Mouse (Mus musculus) C2C12 (cell line): ENCODE results near the gene Slc5a2. TPM values are rescaled to one million over a fixed set of nuclear protein-coding genes. Genes with fewer than 3 reads are reported as not detected.
A peak's percentile ranks its signal among the peaks of the same experiment; 100 is the strongest.

Source experiments
- H3K27me3 ChIP-seq: one replicate; pipeline ENCODE4 v1.6.1; 2011; ENCODE audit not compliant: control insufficient read depth, insufficient read depth, insufficient read length
- H3K36me3 ChIP-seq: one replicate; pipeline ENCODE4 v1.6.1; 2011; ENCODE audit not compliant: control insufficient read depth, insufficient read depth
- H3K4me3 ChIP-seq: one replicate; pipeline ENCODE4 v1.5.1; 2011; ENCODE audit warnings: mild to moderate bottlenecking, control low read depth; ENCODE audit not compliant: poor library complexity, insufficient read depth, severe bottlenecking
- H3K79me2 ChIP-seq: one replicate; pipeline ENCODE4 v1.6.1; 2011; ENCODE audit not compliant: control insufficient read depth, insufficient read depth
- H3K79me3 ChIP-seq: one replicate; pipeline ENCODE4 v1.6.1; 2011; ENCODE audit warnings: low read depth, control low read depth
- H3ac ChIP-seq: one replicate; pipeline ENCODE3; 2011; ENCODE audit warnings: low read depth; ENCODE audit not compliant: control insufficient read depth, insufficient read length
- CEBPB ChIP-seq: IDR thresholded peaks from one replicate; pipeline ENCODE4 v1.6.1; 2011; ENCODE audit warnings: low read depth, mild to moderate bottlenecking, control low read depth, moderate library complexity
- CTCF ChIP-seq: IDR thresholded peaks from one replicate; pipeline ENCODE4 v1.5.1; 2011; ENCODE audit not compliant: control insufficient read depth, insufficient read depth, insufficient read length
- FOSL1 ChIP-seq: IDR thresholded peaks from one replicate; pipeline ENCODE4 v1.8.0; 2011; ENCODE audit warnings: mild to moderate bottlenecking, low read length; ENCODE audit not compliant: poor library complexity, insufficient read depth, severe bottlenecking
- MAX ChIP-seq: IDR thresholded peaks from one replicate; pipeline ENCODE4 v1.6.1; 2011; ENCODE audit warnings: mild to moderate bottlenecking, control low read depth
- MYOD1 ChIP-seq: IDR thresholded peaks from one replicate; pipeline ENCODE4 v1.6.1; 2011; ENCODE audit warnings: low read depth; ENCODE audit not compliant: control insufficient read depth, insufficient read length
- MYOG ChIP-seq: IDR thresholded peaks from one replicate; pipeline ENCODE4 v1.6.1; 2011; ENCODE audit not compliant: control insufficient read depth, insufficient read length; ENCODE audit errors: extremely low read depth
- USF1 ChIP-seq: IDR thresholded peaks from one replicate; pipeline ENCODE4 v1.6.1; 2011; ENCODE audit warnings: low read depth, mild to moderate bottlenecking, control low read depth, moderate library complexity
- polyA plus RNA-seq: library from polyadenylated mRNA; unstranded; fragments of >200 nt; fragmentation: generic; extraction: Trizol; gene quantifications from one replicate; pipeline ENCODE4 v1.2.1, GENCODE M21; 2012; ENCODE audit warnings: missing spikeins

Slc5a2 gene
- polyA plus RNA-seq, 1 experiment: not detected

DNA sequence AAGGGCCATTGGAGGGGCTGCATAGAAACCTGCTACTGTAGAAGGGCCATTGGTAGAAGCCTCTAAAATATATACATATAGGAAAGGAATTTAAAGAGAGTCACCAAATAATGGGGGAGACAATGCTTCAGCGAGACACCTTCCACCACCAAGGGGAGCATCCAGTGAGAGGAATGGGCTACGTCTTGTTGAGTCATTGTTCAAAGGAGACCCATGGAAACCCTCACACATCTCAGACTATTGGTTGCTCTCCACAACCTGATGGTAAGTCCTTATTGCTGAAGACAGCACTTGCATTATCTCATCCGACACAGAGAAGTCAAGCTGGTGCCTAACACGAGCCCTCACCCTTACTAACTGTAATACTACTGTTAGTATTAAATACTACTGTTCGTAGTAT lies 9.7 kb upstream of the Slc5a2 start:
- H3K79me2 ChIP-seq: no peaks in the 10 kb centered on the region
- no peak overlapping the region for H3ac ChIP-seq
- TF ChIP-seq CTCF (no peak), CEBPB (no peak), MAX (no peak), FOSL1 (no peak), MYOD1 (no peak), MYOG (no peak), USF1 (no peak)
- no peaks in the 10 kb centered on the region for H3K27me3 ChIP-seq
- no peaks in the 10 kb centered on the region for H3K79me3 ChIP-seq
- H3K36me3 ChIP-seq: peaks cover 38% of the 10 kb centered on the region
- no peak overlapping the region for H3K4me3 ChIP-seq

DNA sequence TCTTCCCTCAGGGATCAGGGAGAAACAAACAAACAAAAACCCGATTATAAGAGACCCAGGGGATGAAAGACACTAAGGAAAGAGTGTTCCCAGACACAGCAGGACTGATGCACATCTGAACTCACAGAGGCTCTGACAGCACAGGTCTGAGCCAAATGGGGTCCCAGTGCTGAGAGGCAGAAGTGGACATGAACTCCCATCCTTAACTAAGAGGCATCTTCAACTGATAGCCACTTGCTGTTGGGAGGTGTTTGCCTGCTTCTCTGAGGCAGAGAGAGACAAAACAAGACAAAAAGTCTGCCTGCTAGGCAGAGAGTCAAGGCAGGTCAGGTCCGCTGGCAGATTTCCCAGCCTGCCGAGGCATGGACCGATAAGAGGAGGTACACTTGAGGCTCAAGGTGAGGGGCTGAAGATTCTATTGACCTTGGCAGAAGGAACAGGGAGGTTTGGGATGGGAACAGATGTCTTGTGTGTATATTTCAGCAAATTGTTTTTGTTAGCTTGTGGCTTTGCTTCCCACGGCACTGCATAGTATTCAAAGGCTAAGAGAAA lies 8.6 kb upstream of the Slc5a2 start:
- no peaks in the 10 kb centered on the region for H3K27me3 ChIP-seq
- TF ChIP-seq MYOD1: no peak
- H3K36me3 ChIP-seq: peaks cover 28% of the 10 kb centered on the region

DNA sequence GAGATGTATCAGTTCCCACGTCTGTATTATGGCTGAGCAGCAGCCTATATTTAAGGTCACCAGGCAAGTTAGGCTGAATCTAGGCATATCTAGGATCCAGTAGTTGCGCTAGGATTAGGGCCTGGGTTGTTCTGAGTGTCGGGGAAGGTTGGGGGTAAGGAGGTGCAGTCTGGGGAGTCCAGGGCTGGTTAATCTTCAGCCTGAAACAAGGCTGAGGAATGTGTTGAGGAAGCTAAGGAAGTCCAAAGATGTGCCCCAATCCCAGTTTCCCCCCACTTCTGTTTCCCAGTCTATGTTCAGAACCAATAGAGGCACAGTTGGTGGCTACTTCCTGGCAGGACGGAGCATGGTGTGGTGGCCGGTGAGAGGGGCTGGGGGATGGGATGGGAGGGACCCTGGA lies 599 bp downstream of the Slc5a2 start:
- TF ChIP-seq MYOD1 (no peak), FOSL1 (no peak), MAX (no peak), CTCF (no peak), MYOG (no peak), USF1 (no peak), CEBPB (no peak)
- no peak overlapping the region for H3K4me3 ChIP-seq
- no peaks in the 10 kb centered on the region for H3K79me2 ChIP-seq
- H3K79me3 ChIP-seq: no peaks in the 10 kb centered on the region
- H3K36me3 ChIP-seq: no peaks in the 10 kb centered on the region
- H3ac ChIP-seq: no peak overlapping the region
- peaks cover 4% of the 10 kb centered on the region for H3K27me3 ChIP-seq

More for the DNA sequence above, 8.6 kb upstream of the Slc5a2 start:
- H3K79me3 ChIP-seq: no peaks in the 10 kb centered on the region
- no peak overlapping the region for H3ac ChIP-seq
- no peaks in the 10 kb centered on the region for H3K79me2 ChIP-seq
- H3K4me3 ChIP-seq: no peak overlapping the region

GRCm38 (mm10) chr7:128267391-128267790 lies 1.9 kb downstream of the Slc5a2 start:
- H3K4me3 ChIP-seq: no peak overlapping the region
- H3K79me3 ChIP-seq: no peaks in the 10 kb centered on the region
- H3K27me3 ChIP-seq: peaks cover 4% of the 10 kb centered on the region
- H3K79me2 ChIP-seq: no peaks in the 10 kb centered on the region
- peaks cover 8% of the 10 kb centered on the region for H3K36me3 ChIP-seq
- no peak overlapping the region for H3ac ChIP-seq
- TF ChIP-seq MYOG (no peak), USF1 (no peak), CTCF (no peak), MYOD1 (no peak), FOSL1 (no peak)

- H3K27me3 ChIP-seq: peaks cover 4% of the 10 kb centered on the region
- no peak overlapping the region for H3K4me3 ChIP-seq
- TF ChIP-seq MYOD1 (peak; percentile 77), USF1 (no peak), MAX (no peak)
- H3K36me3 ChIP-seq: peaks cover 8% of the 10 kb centered on the region
- H3K79me3 ChIP-seq: no peaks in the 10 kb centered on the region
- no peaks in the 10 kb centered on the region for H3K79me2 ChIP-seq
- no peak overlapping the region for H3ac ChIP-seq
Measured at GRCm38 (mm10) chr7:128267813-128268212, 2.4 kb downstream of the Slc5a2 start.

- no peak overlapping the region for H3ac ChIP-seq
- H3K4me3 ChIP-seq: no peak overlapping the region
- TF ChIP-seq MAX (no peak), MYOG (no peak), USF1 (no peak), MYOD1 (no peak), CTCF (no peak), FOSL1 (no peak), CEBPB (no peak)
- no peaks in the 10 kb centered on the region for H3K79me3 ChIP-seq
- H3K36me3 ChIP-seq: peaks cover 8% of the 10 kb centered on the region
- H3K79me2 ChIP-seq: no peaks in the 10 kb centered on the region
- no peaks in the 10 kb centered on the region for H3K27me3 ChIP-seq
Measured at GRCm38 (mm10) chr7:128270431-128270850, 5.0 kb downstream of the Slc5a2 start.

- no peak overlapping the region for H3K4me3 ChIP-seq
- H3K36me3 ChIP-seq: peaks cover 8% of the 10 kb centered on the region
- H3K27me3 ChIP-seq: no peaks in the 10 kb centered on the region
- no peaks in the 10 kb centered on the region for H3K79me2 ChIP-seq
- no peaks in the 10 kb centered on the region for H3K79me3 ChIP-seq
- no peak overlapping the region for H3ac ChIP-seq
- TF ChIP-seq CEBPB (no peak), MAX (no peak), MYOD1 (no peak), MYOG (no peak), USF1 (no peak), FOSL1 (no peak), CTCF (no peak)
Measured at GRCm38 (mm10) chr7:128271496-128271895, 6.0 kb downstream of the Slc5a2 start.
